Mouse (Mus musculus): ENCODE measurements around the gene Gm5244. TPM values are rescaled to one million over a fixed set of nuclear protein-coding genes. Genes with fewer than 3 reads are reported as not detected.

Gene Gm5244
- polyA plus RNA-seq, 1 experiment = not detected

Other genes starting within 250 kb of the Gm5244 start
- gene Gm4952, start 246.7 kb upstream of the Gm5244 start, polyA plus RNA-seq (2012; rRNA removed) = 0.14 and 0.17 TPM in 2 replicates
- gene Glyat, start 213.4 kb upstream of the Gm5244 start, polyA plus RNA-seq (2012; rRNA removed) = not detected in 2 replicates
- not detected in 2 replicates for gene Olfr1442, start 176.2 kb upstream of the Gm5244 start, polyA plus RNA-seq (2012; rRNA removed)
- not detected in 2 replicates for gene Olfr1443, start 168.6 kb upstream of the Gm5244 start, polyA plus RNA-seq (2012; rRNA removed)
- not detected in 2 replicates for gene Keg1, start 150.9 kb upstream of the Gm5244 start, polyA plus RNA-seq (2012; rRNA removed)
- 3.3 and 3.9 TPM in 2 replicates for gene Cntf, start 81.0 kb upstream of the Gm5244 start, polyA plus RNA-seq (2012; rRNA removed)
- gene Zfp91, start 50.6 kb upstream of the Gm5244 start, polyA plus RNA-seq (2012; rRNA removed) = 46.6 and 50.8 TPM in 2 replicates
- gene Lpxn, start 50.5 kb upstream of the Gm5244 start, polyA plus RNA-seq (2012; rRNA removed) = 1.8 and 2.5 TPM in 2 replicates
- not detected in 2 replicates for gene Olfr1444, start 10.6 kb downstream of the Gm5244 start, polyA plus RNA-seq (2012; rRNA removed)
- not detected in 2 replicates for gene Olfr1445, start 37.2 kb downstream of the Gm5244 start, polyA plus RNA-seq (2012; rRNA removed)
- gene Olfr1446, start 46.8 kb downstream of the Gm5244 start, polyA plus RNA-seq (2012; rRNA removed) = not detected in 2 replicates
- gene Olfr1447, start 57.1 kb downstream of the Gm5244 start, polyA plus RNA-seq (2012; rRNA removed) = 0.06 TPM in 1 of 2 replicates, not detected in the other
- 0.04 TPM in 1 of 2 replicates, not detected in the other for gene Olfr1448, start 77.7 kb downstream of the Gm5244 start, polyA plus RNA-seq (2012; rRNA removed)
- not detected in 2 replicates for gene Olfr1449, start 84.2 kb downstream of the Gm5244 start, polyA plus RNA-seq (2012; rRNA removed)
- not detected in 2 replicates for gene Olfr1450, start 103.6 kb downstream of the Gm5244 start, polyA plus RNA-seq (2012; rRNA removed)
- gene Olfr1451, start 148.3 kb downstream of the Gm5244 start, polyA plus RNA-seq (2012; rRNA removed) = not detected in 2 replicates
- not detected in 2 replicates for gene Olfr1453, start 181.6 kb downstream of the Gm5244 start, polyA plus RNA-seq (2012; rRNA removed)
- not detected in 2 replicates for gene Olfr1454, start 213.9 kb downstream of the Gm5244 start, polyA plus RNA-seq (2012; rRNA removed)

All from frontal cortex, adult 2 months (tissue).